Mouse (Mus musculus) liver, embryonic 13.5 days (tissue): ENCODE measurements around the gene Fkbp6. TPM values are rescaled to one million over a fixed set of nuclear protein-coding genes. Genes with fewer than 3 reads are reported as not detected.

Experiments
- ATAC-seq: fragments of 200-750 bp; cut with Nextera tagmentation; 2 replicates; pipeline ENCODE4 v1.8.0; 2017; ENCODE audit warnings: low read depth, mild to moderate bottlenecking, moderate number of reproducible peaks, moderate library complexity
- DNase-seq: peaks from one replicate; pipeline ENCODE4 v3.0.0; 2022
- H3K27ac ChIP-seq: fragments of 300-500 bp; sonication (generic); 2 replicates; pipeline ENCODE4 v1.5.1; 2015; ENCODE audit warnings: moderate library complexity, mild to moderate bottlenecking, inconsistent platforms
- H3K27me3 ChIP-seq: fragments of 300-500 bp; sonication (generic); 2 replicates; pipeline ENCODE4 v1.6.1; 2015; ENCODE audit warnings: mild to moderate bottlenecking, inconsistent platforms
- H3K36me3 ChIP-seq: fragments of 300-500 bp; sonication (generic); 2 replicates; pipeline ENCODE4 v1.6.1; 2015; ENCODE audit warnings: mild to moderate bottlenecking, inconsistent platforms
- H3K4me1 ChIP-seq: fragments of 300-500 bp; sonication (generic); replicated peaks from 2 replicates; pipeline ENCODE4 v1.6.1; 2015; ENCODE audit warnings: inconsistent platforms
- H3K4me2 ChIP-seq: fragments of 300-500 bp; sonication (generic); 2 replicates; pipeline ENCODE4 v1.6.1; 2015; ENCODE audit warnings: inconsistent platforms, mild to moderate bottlenecking, moderate library complexity
- H3K4me3 ChIP-seq: fragments of 300-500 bp; sonication (generic); replicated peaks from 2 replicates; pipeline ENCODE4 v1.5.1; 2015; ENCODE audit warnings: mild to moderate bottlenecking, inconsistent platforms
- H3K9ac ChIP-seq: fragments of 300-500 bp; sonication (generic); 2 replicates; pipeline ENCODE4 v1.6.1; 2015; ENCODE audit warnings: mild to moderate bottlenecking, inconsistent platforms
- H3K9me3 ChIP-seq: fragments of 300-500 bp; sonication (generic); replicated peaks from 2 replicates; pipeline ENCODE4 v1.6.1; 2016; ENCODE audit warnings: inconsistent platforms
- WGBS: fragments of 180-500 bp; shearing (Covaris S2); methylation state at CpG from one replicate; pipeline ENCODE4 v1.1.7; 2015; ENCODE audit not compliant: insufficient replicate concordance; 5-methylcytosine and 5-hydroxymethylcytosine counted together
- polyA plus RNA-seq: library from polyadenylated mRNA; unstranded; fragments of >200 nt; fragmentation: Nextera tagmentation; extraction: Ambion mirVana; gene quantifications from 2 replicates; pipeline ENCODE4 v1.2.1, GENCODE M21; 2015

Gene Fkbp6
- polyA plus RNA-seq, 1 experiment from 2014 or later = not detected

DNA sequence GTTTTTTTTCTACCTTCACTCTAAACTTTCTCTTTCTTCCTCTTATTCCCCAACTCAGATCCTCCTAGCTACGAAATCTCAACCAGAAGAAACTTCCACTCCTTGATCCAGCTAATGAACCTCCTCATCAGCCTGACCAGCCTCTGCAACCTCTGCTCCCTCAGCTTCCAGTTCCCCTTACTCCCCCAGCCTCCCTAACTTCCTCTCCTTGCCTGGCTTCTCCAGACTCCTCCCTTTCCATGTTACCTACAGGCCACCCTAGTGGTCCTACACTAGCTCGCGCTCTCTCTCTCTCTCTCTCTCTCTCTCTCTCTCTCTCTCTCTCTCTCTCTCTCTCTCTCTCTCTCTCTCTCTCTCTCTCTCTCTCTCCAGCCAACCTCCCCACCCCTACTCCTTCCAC is 33.7 kb downstream of the Fkbp6 start:
- Histone ChIP-seq H3K9me3 (no peaks in the 10 kb centered on the region), H3K4me3 (no peak overlapping the region), H3K4me2 (no peak overlapping the region), H3K36me3 (no peaks in the 10 kb centered on the region), H3K27me3 (0 out of 2 replicates have a peak, but pooled peaks cover 3% of the 10 kb centered on the region), H3K9ac (no peak overlapping the region), H3K4me1 (no peaks in the 10 kb centered on the region), H3K27ac (no peak overlapping the region)
- ATAC-seq (no peak), DNase-seq (no peak)
- 48% methylated on average over 3 of the region's 3 CpGs for WGBS

DNA sequence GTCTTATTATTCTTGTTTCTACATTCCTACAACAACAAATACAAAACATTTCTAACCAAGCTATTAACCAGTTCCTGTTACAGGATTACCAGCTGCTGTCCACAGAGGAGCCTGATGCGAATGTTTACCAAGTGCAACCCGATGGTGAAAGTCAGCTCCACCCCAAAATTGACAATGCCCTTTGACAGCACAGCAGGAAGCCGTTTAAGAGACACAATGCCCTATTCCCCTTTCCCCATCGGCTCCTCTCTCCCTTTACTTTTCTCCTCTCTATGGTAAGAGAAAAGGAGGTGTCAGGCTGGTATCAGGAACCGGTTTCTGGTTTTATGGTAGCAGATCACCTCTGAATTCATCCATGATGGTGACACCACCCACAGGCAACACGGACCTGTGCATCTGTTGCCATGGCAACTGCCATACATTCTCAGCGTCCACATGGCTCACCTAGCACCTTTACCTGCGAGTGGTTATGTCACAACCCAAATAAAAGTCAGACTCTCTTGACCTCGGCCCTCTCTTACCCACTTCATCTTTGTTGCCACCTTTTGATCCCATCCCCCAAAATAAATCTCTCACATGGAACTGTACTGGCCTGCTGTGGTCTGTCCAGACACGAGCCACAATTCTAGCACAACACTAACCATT is 43.4 kb downstream of the Fkbp6 start:
- no peak overlapping the region for H3K27ac ChIP-seq
- no peaks in the 10 kb centered on the region for H3K36me3 ChIP-seq
- no peak overlapping the region for H3K4me3 ChIP-seq
- ATAC-seq = no peak
- H3K4me2 ChIP-seq = no peak overlapping the region
- no peak for DNase-seq
- 0 out of 2 replicates have a peak, but pooled peaks cover 2% of the 10 kb centered on the region for H3K27me3 ChIP-seq
- WGBS = 33% methylated on average over 10 of the region's 10 CpGs
- H3K4me1 ChIP-seq = no peaks in the 10 kb centered on the region
- no peak overlapping the region for H3K9ac ChIP-seq
- H3K9me3 ChIP-seq = no peaks in the 10 kb centered on the region

DNA sequence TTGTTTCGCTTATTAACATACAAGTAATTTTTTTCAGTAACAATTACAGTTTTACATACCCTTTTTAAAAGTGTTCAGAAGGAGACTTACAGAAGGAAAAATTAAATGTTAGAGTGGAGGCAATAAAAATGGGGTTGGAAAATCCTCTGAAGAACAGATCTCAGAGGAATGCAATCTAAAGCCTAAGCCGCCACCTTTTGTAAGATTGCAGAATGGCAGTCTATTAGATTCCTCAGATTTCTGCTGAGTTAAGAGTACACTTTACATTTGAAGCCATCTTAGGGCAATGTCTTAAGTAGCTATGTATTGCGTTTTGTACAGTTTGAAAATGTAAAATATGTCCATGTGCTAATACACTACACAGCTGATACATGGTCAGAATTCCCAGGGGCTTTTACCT is 47.4 kb downstream of the Fkbp6 start:
- Histone ChIP-seq H3K27ac (no peak overlapping the region), H3K4me2 (no peak overlapping the region), H3K9me3 (no peaks in the 10 kb centered on the region), H3K9ac (no peak overlapping the region), H3K27me3 (no peaks in the 10 kb centered on the region), H3K4me3 (no peak overlapping the region), H3K36me3 (no peaks in the 10 kb centered on the region), H3K4me1 (no peaks in the 10 kb centered on the region)
- ATAC-seq (no peak), DNase-seq (no peak)
- WGBS = 69% methylated on average over 3 of the region's 3 CpGs

DNA sequence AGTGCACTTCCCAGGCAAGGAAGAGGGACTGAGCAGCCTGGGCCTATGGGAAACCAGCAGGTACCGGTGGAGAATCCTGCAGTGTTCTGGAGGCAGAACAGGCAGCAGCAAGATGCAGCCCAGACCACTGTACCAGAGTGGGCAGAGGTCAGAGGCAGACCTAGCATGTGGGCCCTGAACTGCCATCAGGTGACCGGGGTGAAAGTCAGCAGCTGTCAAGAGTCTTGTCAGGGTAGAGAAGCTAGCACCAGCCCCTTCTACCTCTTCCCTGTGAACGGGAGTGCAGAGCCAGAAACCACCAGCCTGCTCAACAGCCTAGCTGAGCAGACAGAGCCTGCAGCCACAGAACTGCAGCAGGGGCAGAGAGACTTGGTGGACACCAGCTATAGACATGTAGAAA is 47.9 kb downstream of the Fkbp6 start:
- DNase-seq (no peak), ATAC-seq (no peak)
- Histone ChIP-seq H3K27ac (no peak overlapping the region), H3K4me1 (no peaks in the 10 kb centered on the region), H3K36me3 (no peaks in the 10 kb centered on the region), H3K9me3 (no peaks in the 10 kb centered on the region), H3K9ac (no peak overlapping the region), H3K4me2 (no peak overlapping the region), H3K27me3 (no peaks in the 10 kb centered on the region), H3K4me3 (no peak overlapping the region)
- 29% methylated on average over 3 of the region's 3 CpGs for WGBS

DNA sequence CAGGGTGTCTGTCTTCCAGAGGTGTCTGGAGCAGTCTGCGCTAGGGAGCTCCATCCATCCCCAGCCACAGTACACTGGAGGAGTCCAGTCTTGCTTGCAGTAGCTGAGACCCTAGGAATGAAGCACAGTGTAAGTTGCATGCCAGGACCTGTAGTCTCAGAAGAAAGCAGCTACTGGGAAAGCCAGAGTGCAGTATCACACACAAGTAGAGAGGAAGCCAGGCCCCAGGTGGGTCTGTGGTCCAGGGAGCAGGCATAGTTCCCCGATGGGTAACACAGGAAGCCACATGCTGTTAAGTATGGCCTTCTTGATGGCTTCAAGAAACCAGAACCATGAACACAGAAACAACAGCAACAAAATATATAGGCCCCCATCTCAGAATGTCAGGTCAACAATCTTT is 57.8 kb downstream of the Fkbp6 start:
- Histone ChIP-seq H3K9me3 (no peaks in the 10 kb centered on the region), H3K9ac (no peak overlapping the region), H3K4me2 (no peak overlapping the region), H3K27ac (no peak overlapping the region), H3K27me3 (no peaks in the 10 kb centered on the region), H3K36me3 (no peaks in the 10 kb centered on the region), H3K4me3 (no peak overlapping the region), H3K4me1 (no peaks in the 10 kb centered on the region)
- no peak for DNase-seq
- 49% methylated on average over 2 of the region's 2 CpGs for WGBS
- ATAC-seq = no peak

DNA sequence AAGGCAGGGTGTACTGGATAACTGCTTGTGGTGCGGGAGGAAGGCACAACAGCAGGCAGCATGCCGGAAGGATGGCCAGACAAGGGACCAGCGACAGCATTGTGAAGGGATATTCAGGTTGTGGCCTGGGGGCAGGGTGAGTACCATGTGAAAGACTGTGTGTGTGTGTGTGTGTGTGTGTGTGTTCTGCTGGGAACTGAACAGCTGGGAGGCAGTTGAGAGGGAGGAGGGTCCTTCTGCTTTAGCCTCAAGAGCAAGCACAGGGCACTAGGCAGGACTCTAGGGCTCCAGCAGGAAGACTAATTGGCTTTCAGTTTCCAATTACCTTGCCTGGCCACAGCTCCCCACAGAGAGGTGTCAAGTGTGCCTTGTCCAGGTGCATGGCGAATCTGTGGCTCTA is 58.7 kb downstream of the Fkbp6 start:
- DNase-seq = no peak
- no peaks in the 10 kb centered on the region for H3K36me3 ChIP-seq
- H3K4me3 ChIP-seq = no peak overlapping the region
- no peaks in the 10 kb centered on the region for H3K9me3 ChIP-seq
- no peak for ATAC-seq
- no peak overlapping the region for H3K27ac ChIP-seq
- 55% methylated on average over 4 of the region's 4 CpGs for WGBS
- no peaks in the 10 kb centered on the region for H3K27me3 ChIP-seq
- H3K4me2 ChIP-seq = no peak overlapping the region
- H3K4me1 ChIP-seq = no peaks in the 10 kb centered on the region
- H3K9ac ChIP-seq = no peak overlapping the region

DNA sequence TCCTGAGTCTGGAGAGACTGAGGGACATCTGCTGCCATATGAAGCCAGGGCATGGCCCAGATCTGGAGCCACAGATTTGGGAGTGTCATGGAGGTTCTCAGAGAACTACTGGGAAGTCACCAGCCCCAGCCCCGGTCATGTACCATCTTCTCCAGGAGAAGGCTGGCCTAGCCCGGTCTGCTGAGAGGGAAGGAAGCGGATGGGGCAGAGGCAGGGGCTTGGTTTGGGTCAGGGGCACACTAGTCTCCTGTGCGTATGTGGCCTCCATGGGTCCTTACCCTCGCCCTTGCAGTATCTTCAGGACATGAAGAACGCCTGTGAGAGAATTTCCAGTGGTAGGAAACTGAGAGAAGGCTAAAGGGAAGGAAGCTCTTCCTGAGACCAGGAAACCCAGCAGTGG is 59.1 kb downstream of the Fkbp6 start:
- Histone ChIP-seq H3K4me3 (no peak overlapping the region), H3K9me3 (no peaks in the 10 kb centered on the region), H3K4me2 (no peak overlapping the region), H3K36me3 (no peaks in the 10 kb centered on the region), H3K4me1 (no peaks in the 10 kb centered on the region), H3K9ac (no peak overlapping the region), H3K27me3 (no peaks in the 10 kb centered on the region), H3K27ac (no peak overlapping the region)
- WGBS = 45% methylated on average over 6 of the region's 6 CpGs
- ATAC-seq (no peak), DNase-seq (no peak)

DNA sequence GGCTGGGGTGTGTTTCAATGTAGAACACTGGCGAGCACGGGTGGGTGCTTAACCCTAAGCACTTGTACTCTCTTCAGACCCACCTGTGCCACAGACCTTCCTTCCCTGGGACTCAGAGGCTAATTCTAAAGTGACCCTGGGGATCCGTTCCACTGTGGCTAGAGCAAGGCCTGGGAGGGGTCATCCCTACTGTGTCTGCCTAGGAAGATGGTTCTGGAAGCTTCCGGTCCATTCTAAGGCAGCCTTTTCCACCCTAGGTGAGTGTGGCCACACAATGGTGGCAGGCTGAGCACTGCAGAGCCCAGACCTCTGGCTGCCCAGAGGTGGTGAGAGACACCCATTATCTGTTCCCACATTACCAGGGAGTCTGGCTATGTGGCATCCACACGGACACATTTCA is 62.9 kb downstream of the Fkbp6 start:
- no peaks in the 10 kb centered on the region for H3K9me3 ChIP-seq
- DNase-seq (no peak), ATAC-seq (no peak)
- H3K4me3 ChIP-seq = no peak overlapping the region
- no peak overlapping the region for H3K27ac ChIP-seq
- H3K27me3 ChIP-seq = no peaks in the 10 kb centered on the region
- no peaks in the 10 kb centered on the region for H3K36me3 ChIP-seq
- no peak overlapping the region for H3K4me2 ChIP-seq
- 68% methylated on average over 5 of the region's 5 CpGs for WGBS
- H3K9ac ChIP-seq = no peak overlapping the region
- no peaks in the 10 kb centered on the region for H3K4me1 ChIP-seq

DNA sequence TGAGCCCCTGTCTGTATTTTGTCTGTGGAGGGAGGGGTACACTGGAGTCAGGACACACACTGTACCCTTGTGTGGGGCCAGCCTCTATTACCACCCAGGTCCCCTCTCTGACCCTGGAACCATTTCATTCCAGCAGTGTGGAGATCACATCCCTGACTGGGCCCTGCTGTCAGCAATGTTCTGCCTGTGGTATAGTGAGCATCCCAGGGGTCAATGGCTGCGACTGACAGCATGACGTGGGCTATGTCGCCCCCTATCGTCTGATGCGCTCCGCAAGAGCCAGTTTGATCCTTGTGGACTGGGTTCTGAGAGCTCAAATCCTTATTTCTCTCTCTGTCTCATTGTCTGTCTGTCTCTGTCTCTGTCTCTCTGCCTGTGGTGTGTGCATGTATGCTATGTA is 63.7 kb downstream of the Fkbp6 start:
- Histone ChIP-seq H3K4me1 (no peaks in the 10 kb centered on the region), H3K36me3 (no peaks in the 10 kb centered on the region), H3K9ac (no peak overlapping the region), H3K4me2 (no peak overlapping the region), H3K4me3 (no peak overlapping the region), H3K27ac (no peak overlapping the region), H3K9me3 (no peaks in the 10 kb centered on the region), H3K27me3 (no peaks in the 10 kb centered on the region)
- DNase-seq (peak; percentile 34), ATAC-seq (no peak)
- 0% methylated on average over 6 of the region's 6 CpGs for WGBS

DNA sequence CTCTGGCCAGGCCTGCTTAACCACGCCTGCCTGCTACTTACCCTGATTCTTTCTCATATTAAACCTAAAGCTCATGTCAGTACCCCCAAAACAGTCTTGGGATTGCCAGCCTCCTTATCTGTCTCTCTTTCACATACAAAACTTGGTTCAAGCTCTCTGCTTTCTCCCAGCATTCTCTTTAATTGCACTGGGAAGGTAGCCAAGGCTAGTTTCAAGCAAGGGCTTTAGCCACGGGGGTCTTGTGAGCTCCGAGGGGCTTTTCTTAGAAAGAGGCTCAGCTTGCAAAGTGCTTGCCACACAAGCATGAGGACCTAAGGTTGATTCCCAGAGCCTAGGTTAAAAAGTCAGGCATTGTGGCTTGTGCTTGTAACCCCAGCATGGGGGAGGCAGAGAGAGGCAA is 64.6 kb downstream of the Fkbp6 start:
- H3K9ac ChIP-seq = no peak overlapping the region
- H3K4me3 ChIP-seq = no peak overlapping the region
- DNase-seq (no peak), ATAC-seq (no peak)
- 63% methylated on average over 3 of the region's 3 CpGs for WGBS
- no peaks in the 10 kb centered on the region for H3K9me3 ChIP-seq
- no peaks in the 10 kb centered on the region for H3K36me3 ChIP-seq
- H3K27ac ChIP-seq = no peak overlapping the region
- no peak overlapping the region for H3K4me2 ChIP-seq
- H3K4me1 ChIP-seq = no peaks in the 10 kb centered on the region
- no peaks in the 10 kb centered on the region for H3K27me3 ChIP-seq

DNA sequence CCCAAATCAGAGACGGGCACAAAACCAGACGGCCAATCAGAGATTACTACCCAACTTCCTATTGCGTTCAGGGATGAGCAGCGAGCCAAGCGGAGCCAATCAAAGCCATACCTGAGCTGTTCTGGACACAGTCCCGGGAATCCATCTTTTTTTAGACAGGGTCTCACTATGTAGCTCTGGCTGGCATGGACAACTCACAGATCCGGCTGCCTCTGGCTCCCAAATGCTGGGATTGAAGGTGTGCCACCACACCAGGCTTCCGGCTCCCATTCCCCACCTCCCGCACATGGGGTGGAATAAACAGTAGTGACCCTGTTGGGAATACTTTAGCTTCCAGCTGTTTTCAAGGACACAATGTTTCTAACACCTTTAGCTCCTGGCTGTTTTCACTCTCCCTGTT is 69.6 kb downstream of the Fkbp6 start:
- H3K9me3 ChIP-seq = no peaks in the 10 kb centered on the region
- H3K27ac ChIP-seq = no peak overlapping the region
- H3K27me3 ChIP-seq = peaks cover 23% of the 10 kb centered on the region
- no peak for ATAC-seq
- no peaks in the 10 kb centered on the region for H3K36me3 ChIP-seq
- H3K4me3 ChIP-seq = no peak overlapping the region
- H3K4me2 ChIP-seq = no peak overlapping the region
- no peak for DNase-seq
- no peak overlapping the region for H3K9ac ChIP-seq
- WGBS = 63% methylated on average over 9 of the region's 9 CpGs
- no peaks in the 10 kb centered on the region for H3K4me1 ChIP-seq

DNA sequence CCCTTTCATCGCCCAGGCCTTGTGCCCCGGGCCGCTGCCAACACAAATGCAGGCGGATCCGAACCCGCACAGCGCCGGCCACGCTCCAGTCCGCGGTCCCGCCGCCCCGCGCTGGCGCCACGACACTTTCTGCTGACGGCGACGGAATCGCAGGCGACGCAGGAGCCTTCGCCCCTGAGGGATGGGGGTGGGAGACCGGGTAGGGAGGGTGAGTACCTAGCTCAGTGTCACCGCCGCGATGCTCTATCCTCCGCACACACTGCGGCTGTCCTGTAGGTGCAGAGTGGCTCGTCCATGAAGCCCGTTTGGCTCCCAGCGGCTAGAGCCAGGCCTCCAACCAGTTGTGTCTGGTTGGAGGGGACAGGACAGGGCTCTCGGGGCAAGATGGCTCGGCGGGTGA is 73.2 kb downstream of the Fkbp6 start:
- no peak overlapping the region for H3K27ac ChIP-seq
- WGBS = 8% methylated on average over 36 of the region's 36 CpGs
- no peaks in the 10 kb centered on the region for H3K4me1 ChIP-seq
- no peaks in the 10 kb centered on the region for H3K9me3 ChIP-seq
- 0 out of 2 replicates have a peak overlapping the region, but pooled peaks have one; percentile 17 for H3K9ac ChIP-seq
- H3K4me2 ChIP-seq = peak overlapping the region; percentile 46
- H3K4me3 ChIP-seq = peak overlapping the region; percentile 23
- no peaks in the 10 kb centered on the region for H3K36me3 ChIP-seq
- no peak for DNase-seq
- peaks cover 34% of the 10 kb centered on the region for H3K27me3 ChIP-seq
- no peak for ATAC-seq
